Mouse (Mus musculus) bone marrow, adult 2 months (tissue): Measurements from ENCODE around the gene Drd4.

Experiments
- CTCF ChIP-seq: fragments of 200-500 bp; IDR thresholded peaks from 2 replicates; pipeline ENCODE4 v1.5.1; 2011; ENCODE audit warnings: low read length, control low read depth; ENCODE audit not compliant: control insufficient read depth, insufficient read depth
- POLR2A ChIP-seq: fragments of 200-500 bp; IDR thresholded peaks from 2 replicates; pipeline ENCODE4 v1.6.1; 2011; ENCODE audit warnings: low read depth, mild to moderate bottlenecking, control low read depth, low read length, borderline replicate concordance; ENCODE audit not compliant: control insufficient read depth

- TF ChIP-seq POLR2A: no peak
- TF ChIP-seq CTCF: no peak
Measured at GRCm38 (mm10) chr7:141297926-141298650, 6.3 kb downstream of the Drd4 start.
